Mouse (Mus musculus) hindbrain, embryonic 15.5 days (tissue): ENCODE data around the gene Chek2. TPM values are rescaled to one million over a fixed set of nuclear protein-coding genes. Genes with fewer than 3 reads are reported as not detected.

Experiments used
- ATAC-seq: fragments of 200-750 bp; cut with Nextera tagmentation; 2 replicates; pipeline ENCODE4 v1.8.0; 2017; ENCODE audit warnings: low read depth, moderate number of reproducible peaks, moderate TSS enrichment; ENCODE audit not compliant: low FRiP score
- H3K27ac ChIP-seq: fragments of 300-500 bp; sonication (generic); replicated peaks from 2 replicates; pipeline ENCODE4 v1.5.1; 2015; ENCODE audit warnings: mild to moderate bottlenecking, inconsistent platforms
- H3K27me3 ChIP-seq: fragments of 300-500 bp; sonication (generic); 2 replicates; pipeline ENCODE4 v1.6.1; 2015; ENCODE audit warnings: control low read depth, inconsistent platforms
- H3K36me3 ChIP-seq: fragments of 300-500 bp; sonication (generic); 2 replicates; pipeline ENCODE4 v1.6.1; 2015; ENCODE audit warnings: control low read depth, inconsistent platforms
- H3K4me1 ChIP-seq: fragments of 300-500 bp; sonication (generic); replicated peaks from 2 replicates; pipeline ENCODE4 v1.6.1; 2015; ENCODE audit warnings: control low read depth, inconsistent platforms
- H3K4me2 ChIP-seq: fragments of 300-500 bp; sonication (generic); 2 replicates; pipeline ENCODE4 v1.6.1; 2015; ENCODE audit warnings: moderate library complexity, mild to moderate bottlenecking, inconsistent platforms
- H3K4me3 ChIP-seq: fragments of 300-500 bp; sonication (generic); 2 replicates; pipeline ENCODE4 v1.5.1; 2015; ENCODE audit warnings: mild to moderate bottlenecking, inconsistent platforms
- H3K9ac ChIP-seq: fragments of 300-500 bp; sonication (generic); 2 replicates; pipeline ENCODE4 v1.6.1; 2015; ENCODE audit warnings: inconsistent platforms
- H3K9me3 ChIP-seq: fragments of 300-500 bp; sonication (generic); 2 replicates; pipeline ENCODE4 v1.6.1; 2016; ENCODE audit warnings: control low read depth, inconsistent platforms
- WGBS: fragments of 180-500 bp; shearing (Covaris S2); methylation state at CpG from one replicate; pipeline ENCODE4 v1.1.7; 2015; 5-methylcytosine and 5-hydroxymethylcytosine counted together
- polyA plus RNA-seq: library from polyadenylated mRNA; unstranded; fragments of >200 nt; fragmentation: Nextera tagmentation; extraction: Ambion mirVana; gene quantifications from 2 replicates; pipeline ENCODE4 v1.2.1, GENCODE M21; 2015

The Chek2 gene
- polyA plus RNA-seq, 1 experiment from 2014 or later, result 8.3 TPM

- WGBS, result 69% methylated on average over 11 of the region's 11 CpGs
- H3K4me3 ChIP-seq, result no peak overlapping the region
- no peak overlapping the region for H3K9ac ChIP-seq
- no peak overlapping the region for H3K4me2 ChIP-seq
- H3K9me3 ChIP-seq, result no peaks in the 10 kb centered on the region
- no peaks in the 10 kb centered on the region for H3K4me1 ChIP-seq
- H3K36me3 ChIP-seq, result no peaks in the 10 kb centered on the region
- no peak for ATAC-seq
- H3K27me3 ChIP-seq, result no peaks in the 10 kb centered on the region
- no peak overlapping the region for H3K27ac ChIP-seq
Observed at GRCm38 (mm10) chr5:110914859-110915258, 75.1 kb downstream of the Chek2 start.

- H3K9ac ChIP-seq, result no peak overlapping the region
- H3K4me2 ChIP-seq, result no peak overlapping the region
- no peaks in the 10 kb centered on the region for H3K36me3 ChIP-seq
- no peak for ATAC-seq
- no peaks in the 10 kb centered on the region for H3K4me1 ChIP-seq
- no peak overlapping the region for H3K4me3 ChIP-seq
- no peaks in the 10 kb centered on the region for H3K27me3 ChIP-seq
- WGBS, result 83% methylated on average over 3 of the region's 3 CpGs
- H3K27ac ChIP-seq, result no peak overlapping the region
- no peaks in the 10 kb centered on the region for H3K9me3 ChIP-seq
Observed at GRCm38 (mm10) chr5:110916241-110916640, 76.5 kb downstream of the Chek2 start.

- Histone ChIP-seq H3K36me3 (no peaks in the 10 kb centered on the region), H3K4me2 (no peak overlapping the region), H3K9me3 (no peaks in the 10 kb centered on the region), H3K9ac (no peak overlapping the region), H3K27ac (no peak overlapping the region), H3K27me3 (no peaks in the 10 kb centered on the region), H3K4me1 (peaks cover 3% of the 10 kb centered on the region; the same call in 1 of the 2 replicates), H3K4me3 (no peak overlapping the region)
- ATAC-seq, result no peak
- 68% methylated on average over 4 of the region's 4 CpGs for WGBS
Observed at GRCm38 (mm10) chr5:110919541-110919940, 79.8 kb downstream of the Chek2 start.

GRCm38 (mm10) chr5:110923336-110923735, 83.6 kb downstream of the Chek2 start:
- Histone ChIP-seq H3K27me3 (no peaks in the 10 kb centered on the region), H3K9me3 (no peaks in the 10 kb centered on the region), H3K36me3 (no peaks in the 10 kb centered on the region), H3K4me2 (no peak overlapping the region), H3K9ac (no peak overlapping the region), H3K4me1 (peaks cover 3% of the 10 kb centered on the region; the same call in 1 of the 2 replicates), H3K27ac (no peak overlapping the region), H3K4me3 (no peak overlapping the region)
- WGBS, result 4% methylated on average over 1 of the region's 1 CpGs
- ATAC-seq, result peak; percentile 38; the same call in 1 of the 2 replicates

Other genes starting within 250 kb of the Chek2 start
- gene Noc4l, start 186.6 kb upstream of the Chek2 start, polyA plus RNA-seq, result 42.7 and 46.1 TPM in 2 replicates
- 18.7 and 19.3 TPM in 2 replicates for gene Ddx51, start 186.5 kb upstream of the Chek2 start, polyA plus RNA-seq
- 50.8 and 51.3 TPM in 2 replicates for gene Ep400, start 69.3 kb upstream of the Chek2 start, polyA plus RNA-seq
- 22.8 and 23.3 TPM in 2 replicates for gene Pus1, start 59.3 kb upstream of the Chek2 start, polyA plus RNA-seq
- gene Ulk1, start 29.9 kb upstream of the Chek2 start, polyA plus RNA-seq, result 28.5 and 29.5 TPM in 2 replicates
- gene Hscb, start 202 bp upstream of the Chek2 start, polyA plus RNA-seq, result 9.6 and 12.2 TPM in 2 replicates
- 19.1 and 20.5 TPM in 2 replicates for gene Ttc28, start 39.8 kb downstream of the Chek2 start, polyA plus RNA-seq